8 mouse cellular contexts compared by ENCODE assay signal in genomic region chr2:92434375-92434745, GRCm38 (mm10). TPM values are rescaled to one million over a fixed set of nuclear protein-coding genes. Genes with fewer than 3 reads are reported as not detected.
DNase-seq lines count a peak whose midpoint lies in the region; ATAC-seq and TF ChIP-seq lines count a peak whose summit lies in the region.

No protein-coding gene starts in this region.

- ATAC-seq in erythroblast, adult 5-6 weeks (replicated peaks; ENCODE audit: low FRiP score, poor library complexity, severe bottlenecking) = no peak; the same call in 1 of the 2 replicates
- peak; percentile 40 for ATAC-seq in granulocyte monocyte progenitor cell, adult 5-6 weeks (replicated peaks; ENCODE audit: poor library complexity, severe bottlenecking)

- H3K4me1 ChIP-seq in erythroblast, embryonic 14.5 days (ENCODE audit: control insufficient read depth) = peaks cover 69% of the 10 kb centered on the region
- peaks cover 6% of the 10 kb centered on the region for H3K4me1 ChIP-seq in ES-Bruce4 (ENCODE audit: control insufficient read depth, insufficient read depth, low read length)

- no peak for TF ChIP-seq POLR2A in ES-Bruce4 (IDR thresholded peaks at IDR 0.05; ENCODE audit: insufficient read depth, low read length)

- H3K4me3 ChIP-seq in erythroblast, embryonic 14.5 days (replicated peaks) = peak overlapping the region; percentile 95
- peak overlapping the region; percentile 34 for H3K4me3 ChIP-seq in ES-Bruce4 (ENCODE audit: low read depth, low read length)

- H3K9me3 ChIP-seq in erythroblast, embryonic 14.5 days (ENCODE audit: control insufficient read depth, low read length) = no peaks in the 10 kb centered on the region
- no peaks in the 10 kb centered on the region for H3K9me3 ChIP-seq in ES-Bruce4 (replicated peaks; ENCODE audit: control insufficient read depth, insufficient read depth, low read length, poor library complexity, severe bottlenecking)

- no peak overlapping the region for H3K9ac ChIP-seq in ES-Bruce4 (ENCODE audit: low read depth, poor library complexity, severe bottlenecking)

- H3K27ac ChIP-seq in ES-Bruce4 (ENCODE audit: insufficient read depth, low read length) = no peak overlapping the region

- H3K27me3 ChIP-seq in erythroblast, embryonic 14.5 days (ENCODE audit: control insufficient read depth) = no peaks in the 10 kb centered on the region
- H3K27me3 ChIP-seq in ES-Bruce4 (ENCODE audit: control insufficient read depth, insufficient read depth, low read length, poor library complexity, severe bottlenecking) = no peaks in the 10 kb centered on the region

- TF ChIP-seq EP300 in ES-Bruce4 (IDR thresholded peaks at IDR 0.05; ENCODE audit: insufficient read depth, low read depth, low read length) = no peak

- TF ChIP-seq CTCF in ES-Bruce4 (IDR thresholded peaks at IDR 0.05; ENCODE audit: low read depth, low read length) = no peak

- DNase-seq in lung, postnatal 25 days (ENCODE audit: low spot score) = peak; percentile 61
- DNase-seq in adrenal gland, adult 18-20 months (ENCODE audit: low spot score in 2 of 2) = no peak
- DNase-seq in spleen, postnatal 4 days (ENCODE audit: low spot score in 2 of 2) = no peak
- no peak for DNase-seq in kidney, postnatal 14 days

- peaks cover 5% of the 10 kb centered on the region for H3K36me3 ChIP-seq in erythroblast, embryonic 14.5 days (ENCODE audit: control insufficient read depth)
- H3K36me3 ChIP-seq in ES-Bruce4 (ENCODE audit: control insufficient read depth, insufficient read depth, low read length, poor library complexity, severe bottlenecking) = no peaks in the 10 kb centered on the region

RNA-seq across cellular contexts. Expression of gene Cry2, which starts 0.5 kb away (rescaled TPM):
- 0.36 and 0.45 TPM in 2 replicates for polyA plus RNA-seq in erythroblast, embryonic 14.5 days (2012)
- 0.19 and 0.63 TPM in 2 replicates for total RNA-seq in erythroblast, adult 5-6 weeks (2015; ENCODE audit: low replicate concordance)
- total RNA-seq in erythroblast, adult 5-6 weeks (2017; ENCODE audit: low replicate concordance) = 1.3 and 1.5 TPM in 2 replicates
- 9.9 and 11.8 TPM in 2 replicates for polyA plus RNA-seq in ES-Bruce4 (2011; ENCODE audit: insufficient read depth, insufficient read length, low read depth, missing spikeins)
- 12.3 and 15.8 TPM in 2 replicates for total RNA-seq in granulocyte monocyte progenitor cell, adult 5-6 weeks (2014; fragmentation: Nextera tagmentation)
- 8.4 and 8.7 TPM in 2 replicates for total RNA-seq in granulocyte monocyte progenitor cell, adult 5-6 weeks (2017)
- 10 to 100 TPM; 20.6 to 46.2 TPM for total RNA-seq in adrenal gland, adult 18-20 months (2021)

RNA-seq across cellular contexts. Expression of gene Slc35c1, which starts 26.0 kb away (rescaled TPM):
- 0.35 and 0.38 TPM in 2 replicates for polyA plus RNA-seq in erythroblast, embryonic 14.5 days (2012)
- 16.5 and 18.3 TPM in 2 replicates for total RNA-seq in erythroblast, adult 5-6 weeks (2015; ENCODE audit: low replicate concordance)
- total RNA-seq in erythroblast, adult 5-6 weeks (2017; ENCODE audit: low replicate concordance) = 3.1 and 7.1 TPM in 2 replicates
- 7.6 and 8.2 TPM in 2 replicates for polyA plus RNA-seq in ES-Bruce4 (2011; ENCODE audit: insufficient read depth, insufficient read length, low read depth, missing spikeins)
- 84.7 and 86.6 TPM in 2 replicates for total RNA-seq in granulocyte monocyte progenitor cell, adult 5-6 weeks (2014; fragmentation: Nextera tagmentation)
- 23.4 and 23.8 TPM in 2 replicates for total RNA-seq in granulocyte monocyte progenitor cell, adult 5-6 weeks (2017)
- 10 to 100 TPM; 12.1 to 21.7 TPM for total RNA-seq in adrenal gland, adult 18-20 months (2021)

RNA-seq across cellular contexts. Expression of gene Mapk8ip1, which starts 33.3 kb away (rescaled TPM):
- polyA plus RNA-seq in erythroblast, embryonic 14.5 days (2012) = 0.03 TPM in 1 of 2 replicates, not detected in the other
- total RNA-seq in erythroblast, adult 5-6 weeks (2015; ENCODE audit: low replicate concordance) = not detected in 2 replicates
- total RNA-seq in erythroblast, adult 5-6 weeks (2017; ENCODE audit: low replicate concordance) = not detected in 2 replicates
- polyA plus RNA-seq in ES-Bruce4 (2011; ENCODE audit: insufficient read depth, insufficient read length, low read depth, missing spikeins) = 13.6 and 16.0 TPM in 2 replicates
- total RNA-seq in granulocyte monocyte progenitor cell, adult 5-6 weeks (2014; fragmentation: Nextera tagmentation) = not detected in 2 replicates
- not detected in 2 replicates for total RNA-seq in granulocyte monocyte progenitor cell, adult 5-6 weeks (2017)
- total RNA-seq in adrenal gland, adult 18-20 months (2021) = 10 to 100 TPM; 29.6 to 32.3 TPM

RNA-seq across cellular contexts. Expression of gene 1700029I15Rik, which starts 52.0 kb away (rescaled TPM):
- 0.23 and 0.41 TPM in 2 replicates for polyA plus RNA-seq in erythroblast, embryonic 14.5 days (2012)
- total RNA-seq in erythroblast, adult 5-6 weeks (2015; ENCODE audit: low replicate concordance) = not detected in 2 replicates
- total RNA-seq in erythroblast, adult 5-6 weeks (2017; ENCODE audit: low replicate concordance) = 0.70 and 4.0 TPM in 2 replicates
- polyA plus RNA-seq in ES-Bruce4 (2011; ENCODE audit: insufficient read depth, insufficient read length, low read depth, missing spikeins) = 1.2 TPM in 1 of 2 replicates, not detected in the other
- total RNA-seq in granulocyte monocyte progenitor cell, adult 5-6 weeks (2014; fragmentation: Nextera tagmentation) = 0.24 and 5.1 TPM in 2 replicates
- 0.82 and 3.6 TPM in 2 replicates for total RNA-seq in granulocyte monocyte progenitor cell, adult 5-6 weeks (2017)
- total RNA-seq in adrenal gland, adult 18-20 months (2021) = 10 to 100 TPM in 1 of 2 experiments, 1 to 10 TPM in 1; 6.6 to 15.3 TPM

RNA-seq across cellular contexts. Expression of gene Large2, which starts 59.7 kb away (rescaled TPM):
- 0.03 TPM in 1 of 2 replicates, not detected in the other for polyA plus RNA-seq in erythroblast, embryonic 14.5 days (2012)
- total RNA-seq in erythroblast, adult 5-6 weeks (2015; ENCODE audit: low replicate concordance) = 4.2 TPM in 1 of 2 replicates, not detected in the other
- total RNA-seq in erythroblast, adult 5-6 weeks (2017; ENCODE audit: low replicate concordance) = not detected in 2 replicates
- 27.9 and 31.4 TPM in 2 replicates for polyA plus RNA-seq in ES-Bruce4 (2011; ENCODE audit: insufficient read depth, insufficient read length, low read depth, missing spikeins)
- 0.75 and 2.5 TPM in 2 replicates for total RNA-seq in granulocyte monocyte progenitor cell, adult 5-6 weeks (2014; fragmentation: Nextera tagmentation)
- total RNA-seq in granulocyte monocyte progenitor cell, adult 5-6 weeks (2017) = 0.13 TPM in 1 of 2 replicates, not detected in the other
- 1 to 10 TPM in 1 of 2 experiments, not detected in 1; 2.7 TPM for total RNA-seq in adrenal gland, adult 18-20 months (2021)

Comparison
In these comparisons a context has a peak if more than half of its experiments do, and no peak if none do; other contexts are left out.
1. RNA of gene Mapk8ip1, which starts 33.3 kb away (total RNA-seq): 29.6 to 32.3 TPM in adrenal gland, adult 18-20 months; not detected in erythroblast, adult 5-6 weeks and not detected in granulocyte monocyte progenitor cell, adult 5-6 weeks; every median in the first group is over 10 times any median in the second.